Mouse (Mus musculus): ENCODE results near the gene Atf5. TPM values are rescaled to one million over a fixed set of nuclear protein-coding genes. Genes with fewer than 3 reads are reported as not detected.

Gene Atf5
- polyA plus RNA-seq, 1 experiment, result 9.6 TPM

DNA sequence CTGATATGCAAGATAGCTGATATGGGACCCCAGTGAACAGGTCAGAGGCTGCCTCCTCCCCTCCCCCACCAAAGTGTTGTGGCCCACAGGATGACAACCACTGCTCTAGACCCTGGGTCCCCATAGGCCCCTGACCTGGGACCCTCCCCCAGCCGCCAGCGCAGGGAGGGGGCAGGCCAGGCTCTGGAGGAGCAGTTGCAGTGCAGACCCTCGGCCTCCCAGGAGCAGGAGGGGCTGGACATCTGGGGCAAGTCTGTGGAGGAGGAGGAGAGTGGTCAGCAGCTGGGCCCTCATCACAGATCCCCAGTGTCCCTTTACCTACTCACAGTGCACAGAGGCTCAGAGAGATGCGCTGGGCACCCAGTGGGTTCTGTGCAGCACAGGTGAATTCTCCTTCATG lies 26.4 kb downstream of the Atf5 start:
- Histone ChIP-seq H3K9ac (ENCODE audit: low read depth, poor library complexity, severe bottlenecking) (no peak overlapping the region), H3K9me3 (replicated peaks; ENCODE audit: control insufficient read depth, insufficient read depth, low read length, poor library complexity, severe bottlenecking) (0 out of 2 replicates have a peak, but pooled peaks cover 5% of the 10 kb centered on the region), H3K4me3 (ENCODE audit: low read depth, low read length) (no peak overlapping the region), H3K27me3 (ENCODE audit: control insufficient read depth, insufficient read depth, low read length, poor library complexity, severe bottlenecking) (no peaks in the 10 kb centered on the region), H3K36me3 (ENCODE audit: control insufficient read depth, insufficient read depth, low read length, poor library complexity, severe bottlenecking) (no peaks in the 10 kb centered on the region), H3K4me1 (ENCODE audit: control insufficient read depth, insufficient read depth, low read length) (no peaks in the 10 kb centered on the region), H3K27ac (ENCODE audit: insufficient read depth, low read length) (no peak overlapping the region)
- no peak for TF ChIP-seq CTCF (IDR thresholded peaks at IDR 0.05; ENCODE audit: low read depth, low read length)

DNA sequence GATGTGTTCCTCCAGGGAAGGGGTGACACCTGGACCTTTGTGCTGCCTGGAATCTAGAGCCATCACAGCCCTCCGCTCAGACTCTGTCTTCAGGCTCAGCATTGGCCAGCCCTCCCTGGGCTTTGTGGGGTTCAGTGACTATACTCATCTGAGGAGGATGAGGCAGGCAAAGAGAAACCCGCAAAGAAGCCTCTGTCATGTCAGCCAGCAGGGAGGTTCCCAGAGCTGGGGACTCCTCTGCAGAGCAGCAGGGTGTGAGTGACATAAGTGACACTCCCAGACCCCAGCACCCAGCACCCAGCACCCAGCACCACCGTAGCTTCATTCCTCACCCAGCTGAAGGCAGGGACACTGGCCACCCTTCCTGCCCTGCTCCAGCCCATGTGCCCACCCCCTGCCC lies 26.9 kb downstream of the Atf5 start:
- H3K36me3 ChIP-seq (ENCODE audit: control insufficient read depth, insufficient read depth, low read length, poor library complexity, severe bottlenecking), result no peaks in the 10 kb centered on the region
- TF ChIP-seq EP300 (IDR thresholded peaks at IDR 0.05; ENCODE audit: insufficient read depth, low read depth, low read length) (no peak), CTCF (IDR thresholded peaks at IDR 0.05; ENCODE audit: low read depth, low read length) (no peak), POLR2A (IDR thresholded peaks at IDR 0.05; ENCODE audit: insufficient read depth, low read length) (no peak)
- 0 out of 2 replicates have a peak, but pooled peaks cover 5% of the 10 kb centered on the region for H3K9me3 ChIP-seq (replicated peaks; ENCODE audit: control insufficient read depth, insufficient read depth, low read length, poor library complexity, severe bottlenecking)
- H3K27ac ChIP-seq (ENCODE audit: insufficient read depth, low read length), result no peak overlapping the region
- no peak overlapping the region for H3K4me3 ChIP-seq (ENCODE audit: low read depth, low read length)
- H3K4me1 ChIP-seq (ENCODE audit: control insufficient read depth, insufficient read depth, low read length), result no peaks in the 10 kb centered on the region
- no peaks in the 10 kb centered on the region for H3K27me3 ChIP-seq (ENCODE audit: control insufficient read depth, insufficient read depth, low read length, poor library complexity, severe bottlenecking)
- H3K9ac ChIP-seq (ENCODE audit: low read depth, poor library complexity, severe bottlenecking), result no peak overlapping the region

DNA sequence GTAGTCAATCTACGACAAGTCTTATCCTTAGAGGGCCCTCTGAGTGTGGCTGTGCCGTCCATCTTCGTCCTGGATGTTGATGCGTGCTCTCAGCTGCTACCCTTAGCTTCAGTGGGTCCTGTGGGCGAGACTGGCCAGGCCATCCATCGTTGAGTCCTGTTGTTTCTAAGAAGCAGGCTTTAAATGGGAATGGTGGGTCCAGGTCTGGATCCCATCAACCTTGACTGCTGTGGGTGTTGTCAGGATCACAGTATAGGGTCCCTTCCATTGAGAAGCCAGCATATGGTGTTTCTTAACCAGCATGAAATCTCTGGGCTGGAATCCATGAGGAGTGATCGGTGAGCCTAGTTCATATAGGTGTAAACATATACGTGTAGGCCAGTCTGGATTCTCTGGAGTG lies 36.4 kb downstream of the Atf5 start:
- no peaks in the 10 kb centered on the region for H3K36me3 ChIP-seq (ENCODE audit: control insufficient read depth, insufficient read depth, low read length, poor library complexity, severe bottlenecking)
- H3K9me3 ChIP-seq (replicated peaks; ENCODE audit: control insufficient read depth, insufficient read depth, low read length, poor library complexity, severe bottlenecking), result no peaks in the 10 kb centered on the region
- no peak overlapping the region for H3K4me3 ChIP-seq (ENCODE audit: low read depth, low read length)
- TF ChIP-seq CTCF (IDR thresholded peaks at IDR 0.05; ENCODE audit: low read depth, low read length) (no peak), EP300 (IDR thresholded peaks at IDR 0.05; ENCODE audit: insufficient read depth, low read depth, low read length) (no peak), POLR2A (IDR thresholded peaks at IDR 0.05; ENCODE audit: insufficient read depth, low read length) (no peak)
- no peaks in the 10 kb centered on the region for H3K4me1 ChIP-seq (ENCODE audit: control insufficient read depth, insufficient read depth, low read length)
- no peaks in the 10 kb centered on the region for H3K27me3 ChIP-seq (ENCODE audit: control insufficient read depth, insufficient read depth, low read length, poor library complexity, severe bottlenecking)
- H3K9ac ChIP-seq (ENCODE audit: low read depth, poor library complexity, severe bottlenecking), result no peak overlapping the region
- H3K27ac ChIP-seq (ENCODE audit: insufficient read depth, low read length), result no peak overlapping the region

DNA sequence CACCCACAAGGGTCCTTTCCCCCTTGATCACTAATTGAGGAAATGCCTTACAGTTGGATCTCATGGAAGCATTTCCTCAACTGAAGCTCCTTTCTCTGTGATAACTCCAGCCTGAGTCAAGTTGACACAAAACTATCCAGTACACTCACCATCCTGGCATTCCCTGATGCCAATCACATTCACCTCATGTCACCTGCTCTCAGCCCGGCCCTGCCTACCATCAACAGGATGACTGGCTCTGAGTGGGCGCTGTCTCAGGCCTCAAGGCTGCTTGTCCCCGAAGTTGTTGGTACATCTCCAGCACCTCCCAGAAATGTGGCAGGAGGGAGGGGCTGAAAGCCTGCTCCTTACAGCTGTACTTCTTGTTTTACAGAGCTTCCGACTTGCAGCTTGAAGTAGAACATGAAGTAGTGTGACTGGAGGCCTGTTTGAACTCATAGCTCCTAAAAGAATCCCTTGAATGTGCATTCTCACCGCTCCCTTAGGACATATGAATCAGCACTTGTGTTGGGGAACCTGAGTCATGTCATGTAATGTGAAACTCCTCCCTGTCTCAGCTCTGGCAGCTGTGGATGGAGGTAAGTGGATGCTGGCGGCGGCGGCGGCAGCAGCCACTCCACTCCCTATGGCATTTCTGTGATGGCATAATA lies 39.5 kb downstream of the Atf5 start:
- H3K36me3 ChIP-seq (ENCODE audit: control insufficient read depth, insufficient read depth, low read length, poor library complexity, severe bottlenecking), result no peaks in the 10 kb centered on the region
- no peaks in the 10 kb centered on the region for H3K4me1 ChIP-seq (ENCODE audit: control insufficient read depth, insufficient read depth, low read length)
- no peak overlapping the region for H3K9ac ChIP-seq (ENCODE audit: low read depth, poor library complexity, severe bottlenecking)
- no peak overlapping the region for H3K4me3 ChIP-seq (ENCODE audit: low read depth, low read length)
- no peak overlapping the region for H3K27ac ChIP-seq (ENCODE audit: insufficient read depth, low read length)
- no peaks in the 10 kb centered on the region for H3K9me3 ChIP-seq (replicated peaks; ENCODE audit: control insufficient read depth, insufficient read depth, low read length, poor library complexity, severe bottlenecking)
- TF ChIP-seq CTCF (IDR thresholded peaks at IDR 0.05; ENCODE audit: low read depth, low read length), result no peak
- no peak for TF ChIP-seq EP300 (IDR thresholded peaks at IDR 0.05; ENCODE audit: insufficient read depth, low read depth, low read length)
- TF ChIP-seq POLR2A (IDR thresholded peaks at IDR 0.05; ENCODE audit: insufficient read depth, low read length), result no peak
- no peaks in the 10 kb centered on the region for H3K27me3 ChIP-seq (ENCODE audit: control insufficient read depth, insufficient read depth, low read length, poor library complexity, severe bottlenecking)

DNA sequence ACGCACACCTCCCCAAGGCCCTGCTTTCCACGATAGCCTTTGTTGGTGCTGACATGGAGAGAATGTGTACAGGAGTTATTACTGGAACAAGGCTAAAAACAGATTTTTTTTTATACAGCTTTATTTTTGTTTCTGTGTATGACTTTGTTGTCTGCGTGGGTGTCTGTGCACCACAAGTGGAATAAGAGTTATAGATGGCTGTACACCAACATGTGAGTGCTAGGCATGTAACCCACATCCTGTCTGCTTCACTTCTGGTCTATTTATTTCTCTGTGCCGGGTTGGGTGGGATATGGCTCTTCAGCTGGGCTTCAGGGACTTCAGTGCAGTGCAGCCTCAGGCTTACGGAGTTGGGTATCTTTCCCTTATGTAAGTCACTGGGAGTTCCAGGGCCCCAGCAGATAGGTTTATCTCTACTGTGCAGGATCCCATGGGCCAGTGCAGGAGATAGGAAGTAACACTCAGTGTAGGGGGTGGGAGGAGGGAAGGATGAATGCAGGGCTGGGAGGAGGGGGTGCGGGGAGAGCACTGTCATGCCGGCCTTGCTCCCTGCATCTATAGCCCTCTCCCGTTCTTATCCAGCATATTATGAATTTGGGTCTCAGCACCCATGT lies 43.8 kb downstream of the Atf5 start:
- no peaks in the 10 kb centered on the region for H3K4me1 ChIP-seq (ENCODE audit: control insufficient read depth, insufficient read depth, low read length)
- no peak overlapping the region for H3K9ac ChIP-seq (ENCODE audit: low read depth, poor library complexity, severe bottlenecking)
- H3K27me3 ChIP-seq (ENCODE audit: control insufficient read depth, insufficient read depth, low read length, poor library complexity, severe bottlenecking), result no peaks in the 10 kb centered on the region
- no peak overlapping the region for H3K4me3 ChIP-seq (ENCODE audit: low read depth, low read length)
- H3K27ac ChIP-seq (ENCODE audit: insufficient read depth, low read length), result no peak overlapping the region
- no peaks in the 10 kb centered on the region for H3K36me3 ChIP-seq (ENCODE audit: control insufficient read depth, insufficient read depth, low read length, poor library complexity, severe bottlenecking)
- TF ChIP-seq CTCF (IDR thresholded peaks at IDR 0.05; ENCODE audit: low read depth, low read length) (no peak), POLR2A (IDR thresholded peaks at IDR 0.05; ENCODE audit: insufficient read depth, low read length) (no peak), EP300 (IDR thresholded peaks at IDR 0.05; ENCODE audit: insufficient read depth, low read depth, low read length) (no peak)
- no peaks in the 10 kb centered on the region for H3K9me3 ChIP-seq (replicated peaks; ENCODE audit: control insufficient read depth, insufficient read depth, low read length, poor library complexity, severe bottlenecking)

DNA sequence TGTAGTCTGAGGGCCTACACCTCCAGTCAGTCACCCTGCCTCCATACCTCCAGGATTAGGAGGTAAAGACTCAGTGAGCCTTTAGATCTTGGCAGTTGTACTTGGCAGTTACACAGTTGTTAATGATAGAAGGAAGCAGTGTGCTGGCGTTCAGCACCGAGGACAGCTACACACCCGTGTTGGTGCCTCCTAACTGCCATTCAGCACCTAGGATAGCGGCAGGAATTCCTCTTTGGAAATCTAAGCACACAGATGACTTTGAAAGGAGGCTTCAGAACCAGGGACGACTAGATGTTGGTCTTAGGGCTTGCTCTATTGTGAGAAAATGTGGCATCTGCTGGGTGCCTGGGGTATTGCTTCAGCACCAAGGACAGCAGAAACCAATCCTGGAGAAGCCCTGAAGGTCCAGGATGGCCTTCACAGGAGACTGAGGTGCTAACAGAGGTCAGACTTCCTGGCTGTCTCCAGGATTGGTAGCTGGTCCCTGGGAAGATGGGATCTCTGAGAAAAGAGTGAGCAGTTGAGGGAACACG lies 46.3 kb downstream of the Atf5 start:
- H3K27ac ChIP-seq (ENCODE audit: insufficient read depth, low read length), result no peak overlapping the region
- no peak overlapping the region for H3K9ac ChIP-seq (ENCODE audit: low read depth, poor library complexity, severe bottlenecking)
- H3K9me3 ChIP-seq (replicated peaks; ENCODE audit: control insufficient read depth, insufficient read depth, low read length, poor library complexity, severe bottlenecking), result no peaks in the 10 kb centered on the region
- H3K36me3 ChIP-seq (ENCODE audit: control insufficient read depth, insufficient read depth, low read length, poor library complexity, severe bottlenecking), result no peaks in the 10 kb centered on the region
- H3K4me1 ChIP-seq (ENCODE audit: control insufficient read depth, insufficient read depth, low read length), result no peaks in the 10 kb centered on the region
- H3K27me3 ChIP-seq (ENCODE audit: control insufficient read depth, insufficient read depth, low read length, poor library complexity, severe bottlenecking), result no peaks in the 10 kb centered on the region
- no peak overlapping the region for H3K4me3 ChIP-seq (ENCODE audit: low read depth, low read length)
- TF ChIP-seq CTCF (IDR thresholded peaks at IDR 0.05; ENCODE audit: low read depth, low read length) (no peak), POLR2A (IDR thresholded peaks at IDR 0.05; ENCODE audit: insufficient read depth, low read length) (no peak), EP300 (IDR thresholded peaks at IDR 0.05; ENCODE audit: insufficient read depth, low read depth, low read length) (peak; percentile 58; the same call in 1 of the 2 replicates)
